Mouse (Mus musculus) neural tube, embryonic 14.5 days (tissue): Measurements from ENCODE around the gene Gmeb1. TPM values are rescaled to one million over a fixed set of nuclear protein-coding genes. Genes with fewer than 3 reads are reported as not detected.
"Not testable (repeated sequence)": the region's sequence is repeated elsewhere in the genome, so short reads cannot be mapped to it uniquely, and the experiment has no call there.

ENCODE experiments used
- ATAC-seq: fragments of 200-750 bp; cut with Nextera tagmentation; 2 replicates; pipeline ENCODE4 v1.8.0; 2017; ENCODE audit warnings: low read depth, mild to moderate bottlenecking, moderate TSS enrichment, moderate library complexity
- H3K27ac ChIP-seq: fragments of 300-500 bp; sonication (generic); 2 replicates; pipeline ENCODE4 v1.5.1; 2014; ENCODE audit warnings: low read depth, mild to moderate bottlenecking, control low read depth, low read length, moderate library complexity, mixed read lengths
- H3K27me3 ChIP-seq: fragments of 300-500 bp; sonication (generic); 2 replicates; pipeline ENCODE4 v1.6.1; 2014; ENCODE audit warnings: low read length; ENCODE audit not compliant: control insufficient read depth, insufficient read depth
- H3K36me3 ChIP-seq: fragments of 300-500 bp; sonication (generic); 2 replicates; pipeline ENCODE4 v1.6.1; 2014; ENCODE audit warnings: low read length, mixed read lengths; ENCODE audit not compliant: control insufficient read depth, insufficient read depth
- H3K4me1 ChIP-seq: fragments of 300-500 bp; sonication (generic); 2 replicates; pipeline ENCODE4 v1.6.1; 2014; ENCODE audit warnings: low read length; ENCODE audit not compliant: control insufficient read depth, insufficient read depth
- H3K4me2 ChIP-seq: fragments of 300-500 bp; sonication (generic); 2 replicates; pipeline ENCODE4 v1.6.1; 2014; ENCODE audit warnings: mild to moderate bottlenecking, low read depth, low read length, control low read depth
- H3K4me3 ChIP-seq: fragments of 300-500 bp; sonication (generic); 2 replicates; pipeline ENCODE4 v1.5.1; 2014; ENCODE audit warnings: low read depth, low read length, control low read depth, mixed read lengths
- H3K9ac ChIP-seq: fragments of 300-500 bp; sonication (generic); replicated peaks from 2 replicates; pipeline ENCODE4 v1.6.1; 2014; ENCODE audit warnings: low read depth, mild to moderate bottlenecking, control low read depth, low read length, mixed read lengths
- H3K9me3 ChIP-seq: fragments of 300-500 bp; sonication (generic); 2 replicates; pipeline ENCODE4 v1.6.1; 2016; ENCODE audit warnings: low read length; ENCODE audit not compliant: control insufficient read depth
- WGBS: fragments of 180-500 bp; shearing (Covaris S2); extraction: QIAGEN DNeasy Blood & Tissue Kit; methylation state at CpG from one replicate; pipeline ENCODE4 v1.1.7; 2014; 5-methylcytosine and 5-hydroxymethylcytosine counted together
- polyA plus RNA-seq: library from polyadenylated mRNA; unstranded; fragments of >200 nt; fragmentation: Nextera tagmentation; extraction: Ambion mirVana; gene quantifications from 2 replicates; pipeline ENCODE4 v1.2.1, GENCODE M21; 2014

Gene Gmeb1
- polyA plus RNA-seq, 1 experiment from 2014 or later: 38.3 TPM

GRCm38 (mm10) chr4:132288840-132289239 is 27.4 kb upstream of the Gmeb1 start:
- H3K36me3 ChIP-seq: peaks cover 32% of the 10 kb centered on the region

DNA sequence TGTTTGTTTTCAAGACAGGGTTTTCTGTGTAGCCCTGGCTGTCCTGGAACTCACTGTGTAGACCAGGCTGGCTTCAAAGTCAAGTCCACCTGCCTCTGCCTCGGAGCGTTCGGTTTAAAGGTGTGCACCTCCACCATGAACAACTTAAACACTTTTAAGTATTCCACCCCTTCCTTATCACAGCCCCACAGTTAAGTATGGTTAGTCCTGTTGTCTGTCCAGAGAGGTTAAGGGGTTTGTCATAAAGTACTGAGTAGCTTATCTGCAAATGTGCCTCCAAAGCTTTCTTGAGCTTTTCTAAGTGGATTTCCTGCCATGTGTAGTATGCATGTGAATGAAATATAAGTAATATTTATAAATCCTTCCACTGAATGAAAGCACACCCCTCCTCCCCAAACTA is 14.5 kb upstream of the Gmeb1 start:
- H3K9ac ChIP-seq: no peak overlapping the region
- ATAC-seq: no peak
- no peaks in the 10 kb centered on the region for H3K27me3 ChIP-seq
- H3K4me2 ChIP-seq: no peak overlapping the region
- no peak overlapping the region for H3K27ac ChIP-seq
- peaks cover 4% of the 10 kb centered on the region for H3K4me1 ChIP-seq
- H3K36me3 ChIP-seq: no peaks in the 10 kb centered on the region
- 93% methylated on average over 3 of the region's 3 CpGs for WGBS
- no peaks in the 10 kb centered on the region for H3K9me3 ChIP-seq
- H3K4me3 ChIP-seq: no peak overlapping the region

More at GRCm38 (mm10) chr4:132288840-132289239, 27.4 kb upstream of the Gmeb1 start:
- H3K27me3 ChIP-seq, ATAC-seq, H3K9me3 ChIP-seq, H3K9ac ChIP-seq, H3K4me3 ChIP-seq, H3K4me2 ChIP-seq, H3K27ac ChIP-seq, H3K4me1 ChIP-seq: not testable (repeated sequence)
- WGBS: 82% methylated on average over 3 of the region's 5 CpGs

DNA sequence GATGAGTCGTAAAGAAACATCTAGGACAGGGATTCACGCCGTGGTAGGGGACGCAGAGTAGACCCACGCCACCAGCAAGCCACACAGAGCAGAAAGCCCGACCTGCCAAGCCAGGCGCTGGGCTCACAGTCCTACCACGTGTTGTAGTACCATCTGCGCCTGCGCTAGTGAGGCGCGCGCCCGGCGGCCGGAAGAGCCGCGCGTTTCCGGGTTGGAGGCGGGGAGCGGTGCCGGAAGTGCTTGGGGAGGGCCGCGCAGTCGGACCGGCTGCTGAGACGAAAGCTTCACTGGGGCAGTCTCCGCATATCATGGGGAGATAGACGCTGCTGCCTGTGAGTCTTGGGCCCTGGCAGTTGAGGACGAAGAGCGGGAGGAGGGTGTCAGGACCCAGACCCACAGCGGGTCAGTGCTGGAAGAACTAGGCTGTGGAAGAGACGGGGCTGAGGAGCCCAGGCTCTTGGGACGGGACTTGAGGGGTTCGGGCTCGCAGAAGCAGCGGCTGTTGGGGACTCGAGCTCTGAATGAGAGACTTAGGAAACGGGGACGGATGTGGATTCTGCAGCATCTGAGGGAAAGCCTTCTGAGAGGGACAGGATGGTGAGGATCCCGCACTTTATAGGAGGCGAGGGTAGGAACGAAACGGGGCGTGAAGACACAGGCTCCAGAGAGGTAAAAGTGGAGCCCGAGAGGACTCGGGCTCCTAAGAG is 12.9 kb upstream of the Gmeb1 start, which contains the start of gene Taf12:
Gene Taf12, plus strand, starts transcription at position 220 of the 707 bp plus-strand sequence.
- peaks cover 4% of the 10 kb centered on the region for H3K4me1 ChIP-seq
- H3K27ac ChIP-seq: peak within 1 kb of the TSS; percentile 79
- under 1% methylated on average over 43 of the region's 48 CpGs for WGBS
- H3K4me2 ChIP-seq: peak within 1 kb of the TSS; percentile 61
- peak within 1 kb of the TSS; percentile 65 for H3K4me3 ChIP-seq
- ATAC-seq: peak; percentile 90
- H3K9me3 ChIP-seq: no peaks in the 10 kb centered on the region
- no peaks in the 10 kb centered on the region for H3K36me3 ChIP-seq
- H3K9ac ChIP-seq: peak within 1 kb of the TSS; percentile 80
- H3K27me3 ChIP-seq: no peaks in the 10 kb centered on the region

GRCm38 (mm10) chr4:132273166-132273565 is 11.8 kb upstream of the Gmeb1 start:
- ATAC-seq: no peak

DNA sequence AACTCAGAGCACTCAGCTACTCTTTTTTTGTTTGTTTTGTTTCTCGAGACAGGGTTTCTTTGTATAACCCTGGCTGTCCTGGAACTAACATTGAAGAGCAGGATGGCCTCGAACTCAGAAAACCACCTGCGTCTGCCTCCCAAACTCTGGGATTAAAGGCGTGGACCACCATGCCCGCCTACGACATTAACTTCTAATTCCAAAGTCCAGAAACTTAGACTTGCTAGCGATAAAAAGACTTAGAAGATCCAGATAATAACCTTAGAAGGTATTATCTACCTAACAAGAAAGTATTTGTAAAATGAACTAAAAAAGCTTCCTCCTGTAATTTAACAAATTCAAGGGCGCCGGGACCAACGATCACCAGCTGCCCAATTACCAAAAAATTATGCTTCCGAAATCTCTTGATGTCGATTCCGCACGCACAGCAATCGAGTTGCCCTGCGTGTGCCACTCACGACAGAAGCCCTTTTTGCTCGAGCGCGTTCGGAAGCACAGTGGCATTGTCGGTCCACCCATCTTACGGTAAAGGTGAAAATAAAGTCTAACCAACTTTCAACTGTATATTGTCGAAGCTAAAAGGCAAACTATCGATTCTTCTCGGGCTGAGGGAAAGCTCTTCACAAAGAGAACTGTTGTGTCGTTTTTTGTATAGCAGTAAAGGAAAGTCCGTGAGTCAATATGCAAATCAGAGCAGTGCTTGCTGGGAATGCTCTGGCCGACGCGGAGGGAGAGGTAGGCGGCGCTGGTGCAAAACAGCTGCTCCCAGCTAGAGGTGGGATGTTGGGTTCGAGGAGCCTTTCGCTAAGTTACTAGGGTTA is 8.5 kb upstream of the Gmeb1 start:
- Histone ChIP-seq H3K27me3 (no peaks in the 10 kb centered on the region), H3K27ac (peak overlapping the region; percentile 98), H3K4me2 (peak overlapping the region; percentile 53), H3K4me3 (peak overlapping the region; percentile 24; the same call in 1 of the 2 replicates), H3K9me3 (no peaks in the 10 kb centered on the region), H3K9ac (peak overlapping the region; percentile 61), H3K36me3 (no peaks in the 10 kb centered on the region), H3K4me1 (no peaks in the 10 kb centered on the region)
- peak; percentile 78 for ATAC-seq
- under 1% methylated on average over 35 of the region's 35 CpGs for WGBS

More at GRCm38 (mm10) chr4:132273166-132273565, 11.8 kb upstream of the Gmeb1 start:
- WGBS: 65% methylated on average over 2 of the region's 2 CpGs
- H3K36me3 ChIP-seq: no peaks in the 10 kb centered on the region
- no peaks in the 10 kb centered on the region for H3K9me3 ChIP-seq
- peak overlapping the region; percentile 65; the same call in 1 of the 2 replicates for H3K4me3 ChIP-seq
- no peak overlapping the region for H3K27ac ChIP-seq
- peak overlapping the region; percentile 61 for H3K4me2 ChIP-seq
- peaks cover 4% of the 10 kb centered on the region for H3K4me1 ChIP-seq
- no peaks in the 10 kb centered on the region for H3K27me3 ChIP-seq
- no peak overlapping the region; the same call in 1 of the 2 replicates for H3K9ac ChIP-seq

GRCm38 (mm10) chr4:132268871-132269739 is 7.7 kb upstream of the Gmeb1 start:
- Histone ChIP-seq H3K9ac (no peak overlapping the region), H3K27ac (peak overlapping the region; percentile 98; the same call in 1 of the 2 replicates)
- 17% methylated on average over 6 of the region's 6 CpGs for WGBS

DNA sequence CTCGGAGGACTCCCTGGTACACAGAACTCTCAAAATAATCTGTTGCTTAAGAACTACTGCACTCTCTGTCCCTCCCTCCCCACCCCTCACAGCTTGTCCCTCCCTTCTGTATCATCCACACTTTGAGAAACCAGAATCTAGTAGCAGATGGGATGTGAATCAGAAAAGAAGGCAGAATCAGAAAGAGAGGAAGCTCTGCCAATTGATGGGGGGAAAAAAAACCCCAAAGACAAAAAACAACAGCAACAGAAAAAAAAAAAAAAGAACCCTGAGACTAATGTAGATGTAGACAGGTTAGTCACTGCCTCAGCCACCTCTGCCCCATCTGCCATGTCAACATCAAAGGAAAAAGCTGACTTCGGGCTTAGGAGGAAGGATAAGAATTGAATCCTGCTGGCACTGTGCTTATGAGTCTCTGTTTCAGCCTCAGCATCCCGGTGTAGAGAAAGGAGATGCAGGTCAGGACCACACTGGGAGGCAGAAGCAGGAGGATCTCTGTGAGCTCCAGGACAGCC is 5.5 kb upstream of the Gmeb1 start:
- no peak for ATAC-seq
- Histone ChIP-seq H3K4me1 (no peaks in the 10 kb centered on the region), H3K9ac (no peak overlapping the region), H3K27ac (no peak overlapping the region), H3K9me3 (no peaks in the 10 kb centered on the region), H3K27me3 (no peaks in the 10 kb centered on the region), H3K4me2 (no peak overlapping the region), H3K36me3 (no peaks in the 10 kb centered on the region), H3K4me3 (no peak overlapping the region)
- WGBS: 90% methylated on average over 3 of the region's 3 CpGs

More at GRCm38 (mm10) chr4:132268871-132269739, 7.7 kb upstream of the Gmeb1 start:
- H3K4me2 ChIP-seq: no peak overlapping the region; the same call in 1 of the 2 replicates
- no peak overlapping the region for H3K4me3 ChIP-seq
- H3K36me3 ChIP-seq: no peaks in the 10 kb centered on the region
- H3K4me1 ChIP-seq: no peaks in the 10 kb centered on the region
- no peak for ATAC-seq
- H3K9me3 ChIP-seq: no peaks in the 10 kb centered on the region
- H3K27me3 ChIP-seq: no peaks in the 10 kb centered on the region

DNA sequence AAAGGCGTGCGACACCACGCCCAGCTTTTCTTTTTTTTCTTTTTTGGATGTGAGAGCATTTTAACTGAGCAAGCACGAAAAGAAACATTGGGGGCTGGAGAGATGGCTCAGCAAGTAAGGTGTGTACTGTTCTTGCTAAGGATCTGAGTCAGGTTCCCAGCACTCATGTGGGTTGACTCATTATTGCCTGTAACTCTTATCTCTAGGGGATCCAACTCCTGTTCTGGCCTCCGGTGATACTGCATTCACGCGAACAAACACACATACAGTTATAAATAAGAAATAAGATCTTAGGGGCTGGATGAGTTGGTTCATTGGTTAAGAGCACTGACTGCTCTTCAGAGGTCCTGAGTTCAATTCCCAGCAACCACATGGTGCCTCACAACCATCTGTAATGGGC is 1.9 kb upstream of the Gmeb1 start:
- H3K36me3 ChIP-seq: no peaks in the 10 kb centered on the region

More for the DNA sequence above, 1.9 kb upstream of the Gmeb1 start:
- no peak for ATAC-seq
- H3K4me2 ChIP-seq: no peak overlapping the region
- no peaks in the 10 kb centered on the region for H3K27me3 ChIP-seq
- H3K9me3 ChIP-seq: no peaks in the 10 kb centered on the region
- H3K4me3 ChIP-seq: no peak overlapping the region
- peaks cover 8% of the 10 kb centered on the region for H3K4me1 ChIP-seq
- H3K27ac ChIP-seq: no peak overlapping the region
- no peak overlapping the region for H3K9ac ChIP-seq
- 97% methylated on average over 7 of the region's 7 CpGs for WGBS
